Mouse (Mus musculus) MEL (cell line): ENCODE data around the gene Myl4. TPM values are rescaled to one million over a fixed set of nuclear protein-coding genes. Genes with fewer than 3 reads are reported as not detected.

Experiments
- DNase-seq: peaks from one replicate; pipeline ENCODE4 v3.0.0; 2011; ENCODE audit warnings: low read depth, low spot score
- H3K27ac ChIP-seq: 2 replicates; pipeline ENCODE4 v1.5.1; 2012; ENCODE audit warnings: low read depth, mild to moderate bottlenecking, control low read depth, low read length, moderate library complexity; ENCODE audit not compliant: control insufficient read depth
- H3K27me3 ChIP-seq, 2 experiments: fragments of 150-350 bp in 1 of 2; sonication (generic) in 1 of 2; 2 replicates each; pipeline ENCODE4 v1.6.1; 2012; ENCODE audit warnings: low read length in 2 of 2, mild to moderate bottlenecking in 2 of 2, improper control_type of control experiment in 1 of 2, moderate library complexity in 1 of 2; ENCODE audit not compliant: insufficient read depth in 2 of 2, control insufficient read depth in 1 of 2
- H3K36me3 ChIP-seq, 2 experiments: 2 replicates each; pipeline ENCODE4 v1.6.1; 2012 to 2014; ENCODE audit warnings: low read length in 2 of 2, improper control_type of control experiment in 1 of 2, inconsistent platforms in 1 of 2, mild to moderate bottlenecking in 1 of 2; ENCODE audit not compliant: insufficient read depth in 2 of 2, control insufficient read depth in 1 of 2
- H3K4me1 ChIP-seq, 2 experiments: fragments of 150-350 bp in 1 of 2; sonication (generic) in 1 of 2; 2 replicates each; pipeline ENCODE4 v1.6.1; 2012; ENCODE audit warnings: low read length in 2 of 2, improper control_type of control experiment in 1 of 2, mild to moderate bottlenecking in 1 of 2; ENCODE audit not compliant: insufficient read depth in 2 of 2, control insufficient read depth in 1 of 2
- H3K4me3 ChIP-seq, 2 experiments: fragments of 150-350 bp in 1 of 2; sonication (generic) in 1 of 2; 2 replicates each; pipeline ENCODE4 v1.5.1; 2012; ENCODE audit warnings: low read depth in 2 of 2, low read length in 2 of 2, mild to moderate bottlenecking in 2 of 2, moderate library complexity in 2 of 2, control low read depth in 1 of 2, improper control_type of control experiment in 1 of 2; ENCODE audit not compliant: control insufficient read depth in 1 of 2, insufficient read depth in 1 of 2
- H3K79me2 ChIP-seq: 2 replicates; pipeline ENCODE4 v1.6.1; 2012; ENCODE audit warnings: mild to moderate bottlenecking, low read length, moderate library complexity; ENCODE audit not compliant: control insufficient read depth, poor library complexity, insufficient read depth
- H3K9ac ChIP-seq: 2 replicates; pipeline ENCODE4 v1.6.1; 2012; ENCODE audit warnings: low read depth, mild to moderate bottlenecking, control low read depth, low read length, moderate library complexity; ENCODE audit not compliant: control insufficient read depth, poor library complexity, severe bottlenecking
- H3K9me3 ChIP-seq: fragments of 150-350 bp; sonication (generic); replicated peaks from 2 replicates; pipeline ENCODE4 v1.6.1; 2012; ENCODE audit warnings: mild to moderate bottlenecking, low read length, improper control_type of control experiment, moderate library complexity; ENCODE audit not compliant: insufficient read depth
- BHLHE40 ChIP-seq: IDR thresholded peaks from 2 replicates; pipeline ENCODE4 v1.6.1; 2012; ENCODE audit warnings: low read depth, mild to moderate bottlenecking, inconsistent platforms, low read length, improper control_type of control experiment, borderline replicate concordance
- CHD1 ChIP-seq: IDR thresholded peaks from 2 replicates; pipeline ENCODE4 v1.6.1; 2012; ENCODE audit warnings: low read depth, mild to moderate bottlenecking, inconsistent platforms, low read length, improper control_type of control experiment
- EP300 ChIP-seq, 2 experiments: IDR thresholded peaks; 2 replicates each; pipeline ENCODE4 v1.6.1; 2011; ENCODE audit warnings: improper control_type of control experiment in 2 of 2, low read length in 2 of 2, low read depth in 1 of 2, mild to moderate bottlenecking in 1 of 2
- JUND ChIP-seq: IDR thresholded peaks from 2 replicates; pipeline ENCODE4 v1.6.1; 2011; ENCODE audit warnings: low read depth, mild to moderate bottlenecking, improper control_type of control experiment, low read length
- MAFK ChIP-seq: IDR thresholded peaks from 2 replicates; pipeline ENCODE4 v1.6.1; 2011; ENCODE audit warnings: low read depth, mild to moderate bottlenecking, low read length, improper control_type of control experiment, borderline replicate concordance
- MEF2A ChIP-seq: IDR thresholded peaks from 2 replicates; pipeline ENCODE4 v1.6.1; 2014; ENCODE audit warnings: low read depth, mild to moderate bottlenecking, inconsistent platforms, low read length, improper control_type of control experiment; ENCODE audit not compliant: poor library complexity, insufficient replicate concordance, severe bottlenecking; ENCODE audit errors: extremely low read depth
- POLR2A ChIP-seq, 2 experiments: IDR thresholded peaks; 2 replicates each; pipeline ENCODE4 v1.6.1; 2011 to 2012; ENCODE audit warnings: low read length in 2 of 2, mild to moderate bottlenecking in 2 of 2, control low read depth in 1 of 2, improper control_type of control experiment in 1 of 2, low read depth in 1 of 2, moderate library complexity in 1 of 2; ENCODE audit not compliant: control insufficient read depth in 1 of 2, insufficient read depth in 1 of 2, poor library complexity in 1 of 2
- RAD21 ChIP-seq: IDR thresholded peaks from 2 replicates; pipeline ENCODE4 v1.6.1; 2011; ENCODE audit warnings: mild to moderate bottlenecking, low read depth, low read length, improper control_type of control experiment
- SMC3 ChIP-seq: IDR thresholded peaks from 2 replicates; pipeline ENCODE4 v1.6.1; 2011; ENCODE audit warnings: low read depth, low read length, improper control_type of control experiment
- TBP ChIP-seq: IDR thresholded peaks from 2 replicates; pipeline ENCODE4 v1.8.0; 2011; ENCODE audit warnings: low read depth, low read length, improper control_type of control experiment
- TCF12 ChIP-seq: IDR thresholded peaks from 2 replicates; pipeline ENCODE4 v1.6.1; 2014; ENCODE audit warnings: low read depth, mild to moderate bottlenecking, inconsistent platforms, low read length, improper control_type of control experiment, moderate library complexity
- UBTF ChIP-seq: IDR thresholded peaks from 2 replicates; pipeline ENCODE4 v1.6.1; 2012; ENCODE audit warnings: low read depth, mild to moderate bottlenecking, inconsistent platforms, low read length, improper control_type of control experiment, moderate library complexity, borderline replicate concordance; ENCODE audit not compliant: insufficient read depth
- USF1 ChIP-seq: IDR thresholded peaks from 2 replicates; pipeline ENCODE4 v1.6.1; 2014; ENCODE audit warnings: low read depth, mild to moderate bottlenecking, inconsistent platforms, low read length, improper control_type of control experiment, moderate library complexity
- USF2 ChIP-seq, 2 experiments: IDR thresholded peaks; 2 replicates each; pipeline ENCODE4 v1.6.1; 2011 to 2012; ENCODE audit warnings: improper control_type of control experiment in 2 of 2, low read length in 2 of 2, borderline replicate concordance in 1 of 2, inconsistent platforms in 1 of 2, low read depth in 1 of 2, mild to moderate bottlenecking in 1 of 2; ENCODE audit not compliant: insufficient read depth in 1 of 2
- ZKSCAN1 ChIP-seq: IDR thresholded peaks from 2 replicates; pipeline ENCODE4 v1.6.1; 2012; ENCODE audit warnings: low read depth, mild to moderate bottlenecking, inconsistent platforms, low read length, improper control_type of control experiment, moderate library complexity
- ZMIZ1 ChIP-seq: IDR thresholded peaks from 2 replicates; pipeline ENCODE4 v1.6.1; 2012; ENCODE audit warnings: low read depth, mild to moderate bottlenecking, inconsistent platforms, low read length, improper control_type of control experiment, moderate library complexity
- polyA plus RNA-seq, 2 experiments: library from polyadenylated mRNA; stranded (reverse) in 1 of 2; unstranded in 1 of 2; fragments of >175 nt in 1 of 2; fragments of >200 nt in 1 of 2; gene quantifications; 2 replicates each; pipeline versions ENCODE4 v1.2.1 to v1.2.4; 2012; ENCODE audit warnings: low replicate concordance in 2 of 2, low read depth in 1 of 2; ENCODE audit not compliant: insufficient read length in 2 of 2, insufficient read depth in 1 of 2, missing spikeins in 1 of 2
- total RNA-seq: library from RNA; depleted of rRNA; stranded (reverse); fragments of 300-350 nt; gene quantifications from 2 replicates; pipeline ENCODE4 v1.2.3, GENCODE M21; 2012

Myl4 gene
- total and polyA plus RNA-seq, 3 experiments: 0.29 to 1.3 TPM; not detected in 1

- H3K4me3 ChIP-seq: no peak overlapping the region
- H3K36me3 ChIP-seq: peaks cover 0 to 12% of the 10 kb centered on the region in 2 experiments; a peak in 2 of 4 replicates
- peaks cover 6 to 9% of the 10 kb centered on the region in 2 experiments; a peak in 3 of 4 replicates for H3K27me3 ChIP-seq
- peaks cover 7 to 18% of the 10 kb centered on the region in 2 experiments for H3K4me1 ChIP-seq
- H3K79me2 ChIP-seq: no peaks in the 10 kb centered on the region
- no peak for DNase-seq
- TF ChIP-seq POLR2A (IDR thresholded peaks at IDR 0.05; ENCODE audit: control insufficient read depth in 1 of 2, insufficient read depth in 1 of 2, low read depth in 1 of 2, low read length in 2 of 2, poor library complexity in 1 of 2): no peak
- no peak for TF ChIP-seq TCF12
- no peak for TF ChIP-seq CHD1
- TF ChIP-seq MEF2A: no peak
- TF ChIP-seq USF2 (IDR thresholded peaks at IDR 0.05; ENCODE audit: borderline replicate concordance in 1 of 2, insufficient read depth in 1 of 2, low read depth in 1 of 2, low read length in 2 of 2): no peak
- TF ChIP-seq RAD21: no peak
- no peak for TF ChIP-seq TBP
- no peak for TF ChIP-seq ZMIZ1
- no peak for TF ChIP-seq BHLHE40
- H3K27ac ChIP-seq: no peak overlapping the region
- no peak overlapping the region for H3K9ac ChIP-seq
- no peaks in the 10 kb centered on the region for H3K9me3 ChIP-seq
These were observed 8.4 kb downstream of the Myl4 start for GRCm38 (mm10) chr11:104558651-104559403.

GRCm38 (mm10) chr11:104560971-104561370 is 10.5 kb downstream of the Myl4 start:
- Histone ChIP-seq H3K27ac (no peak overlapping the region), H3K36me3 (peaks cover 0 to 8% of the 10 kb centered on the region in 2 experiments; a peak in 2 of 4 replicates), H3K4me3 (no peak overlapping the region), H3K4me1 (peaks cover 7 to 12% of the 10 kb centered on the region in 2 experiments), H3K27me3 (peaks cover 6 to 9% of the 10 kb centered on the region in 2 experiments; a peak in 3 of 4 replicates), H3K9ac (no peak overlapping the region), H3K79me2 (no peaks in the 10 kb centered on the region), H3K9me3 (no peaks in the 10 kb centered on the region)
- no peak for TF ChIP-seq MAFK
- TF ChIP-seq UBTF: no peak
- DNase-seq: no peak

GRCm38 (mm10) chr11:104563496-104563895 is 13.0 kb downstream of the Myl4 start:
- TF ChIP-seq EP300 (IDR thresholded peaks at IDR 0.05; ENCODE audit: low read depth in 1 of 2, low read length in 2 of 2) (no peak), USF1 (no peak), MEF2A (no peak), ZKSCAN1 (no peak), TBP (no peak), BHLHE40 (no peak), MAFK (no peak), SMC3 (no peak), TCF12 (no peak), JUND (no peak), ZMIZ1 (no peak)
- Histone ChIP-seq H3K36me3 (no peaks in the 10 kb centered on the region), H3K27me3 (peaks cover 9 to 12% of the 10 kb centered on the region in 2 experiments), H3K27ac (no peak overlapping the region), H3K9ac (no peak overlapping the region), H3K9me3 (no peaks in the 10 kb centered on the region), H3K4me3 (no peak overlapping the region), H3K4me1 (no peaks in the 10 kb centered on the region), H3K79me2 (no peaks in the 10 kb centered on the region)
- no peak for DNase-seq
